Mouse (Mus musculus) gastrocnemius, postnatal 25 days (tissue): ENCODE results near the gene Cacna2d1. TPM values are rescaled to one million over a fixed set of nuclear protein-coding genes. Genes with fewer than 3 reads are reported as not detected.

ENCODE experiments used
- DNase-seq: peaks from one replicate; pipeline ENCODE4 v3.0.0; 2022
- total RNA-seq, 2 experiments: library from RNA; stranded (reverse); gene quantifications; 1 replicate in 1 of 2; 2 replicates in 1 of 2; pipeline ENCODE4 v1.2.3; 2021

The Cacna2d1 gene
- total RNA-seq, 2 experiments from 2014 or later: 286 to 312 TPM

GRCm38 (mm10) chr5:16293223-16293622, 358.7 kb downstream of the Cacna2d1 start:
- DNase-seq: no peak

DNA sequence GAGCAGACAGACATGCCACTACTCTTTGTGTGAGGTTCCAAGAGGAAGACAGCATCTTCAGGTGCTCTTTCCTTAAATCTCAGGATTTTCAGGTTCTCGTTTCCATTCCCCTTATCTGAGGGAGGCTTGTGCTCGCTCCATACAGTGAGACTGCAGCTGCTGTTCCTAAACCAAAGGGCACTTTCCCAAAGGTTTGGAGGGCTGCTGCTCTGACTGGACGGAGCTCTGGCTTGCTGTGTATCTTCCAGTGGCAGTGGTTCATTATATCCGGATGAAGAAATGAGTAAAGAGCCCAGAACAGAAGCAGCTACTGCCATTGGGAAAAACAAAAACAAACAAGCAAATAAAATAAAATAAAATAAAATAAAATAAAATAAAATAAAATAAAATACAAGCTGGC, 359.3 kb downstream of the Cacna2d1 start:
- DNase-seq: no peak

DNA sequence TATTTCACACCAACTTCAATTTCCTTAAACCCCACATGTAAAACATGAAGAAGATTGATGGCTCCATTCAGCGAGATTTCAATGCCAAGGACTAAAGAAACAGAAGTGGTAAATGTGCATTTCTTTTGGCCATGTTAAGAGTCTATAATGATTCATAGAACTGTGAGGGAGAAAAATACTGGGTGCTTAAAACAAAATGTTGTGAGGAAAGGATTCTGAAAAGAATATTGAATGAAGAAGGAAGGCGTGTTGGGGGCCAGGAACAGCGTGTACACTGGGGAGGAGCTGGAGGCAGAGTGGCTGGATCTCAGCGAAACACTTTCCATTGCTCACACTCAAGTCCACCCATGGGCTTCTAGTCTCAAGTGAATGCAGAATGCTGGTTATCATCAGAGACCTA, 360.2 kb downstream of the Cacna2d1 start:
- DNase-seq: no peak

DNA sequence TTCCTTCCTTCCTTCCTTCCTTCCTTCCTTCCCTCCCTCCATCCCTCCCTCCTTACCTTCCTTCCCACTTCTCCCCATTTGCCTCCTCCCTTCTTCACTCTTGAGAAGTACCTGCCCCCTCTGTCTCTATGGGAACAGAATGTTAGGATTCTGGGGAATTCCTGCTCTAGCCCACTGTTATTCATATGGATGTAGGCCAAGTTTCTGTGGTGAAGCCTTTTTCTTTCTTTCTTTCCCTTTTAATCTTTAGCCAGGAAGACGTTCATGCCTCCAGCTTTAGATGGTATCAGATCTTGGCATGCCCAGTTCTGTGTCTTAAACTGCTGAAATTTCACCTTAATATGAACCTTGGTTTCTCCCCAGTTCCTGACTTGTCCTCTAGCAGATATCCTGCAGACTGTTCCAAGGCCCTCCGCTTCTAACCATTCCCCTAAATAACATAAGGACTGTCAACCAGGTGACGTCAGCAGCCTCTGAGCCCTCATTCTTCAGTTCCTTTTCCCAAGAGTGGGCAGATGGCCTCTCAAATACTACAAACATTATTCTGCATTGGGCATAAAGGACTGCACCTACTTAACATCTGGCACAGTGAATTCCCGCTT, 362.8 kb downstream of the Cacna2d1 start:
- DNase-seq: no peak

GRCm38 (mm10) chr5:16299631-16300030, 365.1 kb downstream of the Cacna2d1 start:
- DNase-seq: no peak

GRCm38 (mm10) chr5:16309168-16310006, 374.9 kb downstream of the Cacna2d1 start:
- DNase-seq: peak; percentile 9

GRCm38 (mm10) chr5:16314242-16314641, 379.8 kb downstream of the Cacna2d1 start:
- DNase-seq: no peak

GRCm38 (mm10) chr5:16315983-16316390, 381.5 kb downstream of the Cacna2d1 start:
- no peak for DNase-seq

DNA sequence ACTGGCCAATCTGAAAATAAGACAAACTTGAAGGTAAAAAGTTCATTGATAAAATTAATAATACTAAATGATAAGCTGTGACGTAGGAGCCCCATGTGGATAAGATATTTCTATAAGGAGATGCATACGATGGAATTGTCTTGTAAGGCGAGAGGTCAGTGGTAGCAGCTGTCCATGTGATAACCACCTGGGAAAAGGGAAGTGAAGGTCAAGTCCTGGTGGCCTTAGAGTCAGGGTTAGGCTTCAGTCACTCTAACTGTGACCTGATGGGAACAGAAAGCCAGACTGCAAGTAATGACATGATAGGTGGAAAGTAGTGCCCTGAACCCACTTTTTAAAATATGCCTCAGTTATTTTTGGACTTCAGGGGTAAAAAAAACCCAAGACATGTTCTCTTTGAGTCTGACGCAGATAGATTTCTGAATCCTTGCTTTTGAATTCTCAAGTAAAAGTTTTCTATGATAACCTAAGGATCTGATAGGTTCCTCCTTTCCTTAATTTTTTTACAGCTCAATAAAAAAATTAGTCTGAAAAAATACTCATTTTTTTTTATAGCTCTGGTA, 383.3 kb downstream of the Cacna2d1 start:
- DNase-seq: no peak

GRCm38 (mm10) chr5:16326610-16327009, 392.1 kb downstream of the Cacna2d1 start:
- DNase-seq: no peak

- no peak for DNase-seq
Observed at GRCm38 (mm10) chr5:16345393-16345792, 410.9 kb downstream of the Cacna2d1 start.

DNA sequence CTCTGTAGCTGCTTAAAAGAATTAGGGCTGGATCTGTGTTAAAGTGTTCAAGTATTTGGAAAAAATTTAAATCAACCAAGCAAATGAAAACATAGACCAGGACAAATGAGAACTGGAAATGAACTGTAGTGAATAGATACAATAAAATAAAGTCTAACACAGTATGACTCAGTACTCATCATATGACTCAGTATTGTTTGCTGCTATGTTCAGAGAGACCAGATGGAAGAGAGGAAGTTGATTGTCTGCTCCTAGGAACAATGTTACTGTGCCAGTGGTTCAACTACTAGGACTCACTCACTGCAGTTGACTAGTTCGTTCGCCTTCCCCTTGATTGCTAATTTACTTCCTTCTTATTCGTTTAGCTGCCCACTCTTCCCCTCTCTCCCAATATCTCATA, 421.3 kb downstream of the Cacna2d1 start:
- DNase-seq: no peak

DNA sequence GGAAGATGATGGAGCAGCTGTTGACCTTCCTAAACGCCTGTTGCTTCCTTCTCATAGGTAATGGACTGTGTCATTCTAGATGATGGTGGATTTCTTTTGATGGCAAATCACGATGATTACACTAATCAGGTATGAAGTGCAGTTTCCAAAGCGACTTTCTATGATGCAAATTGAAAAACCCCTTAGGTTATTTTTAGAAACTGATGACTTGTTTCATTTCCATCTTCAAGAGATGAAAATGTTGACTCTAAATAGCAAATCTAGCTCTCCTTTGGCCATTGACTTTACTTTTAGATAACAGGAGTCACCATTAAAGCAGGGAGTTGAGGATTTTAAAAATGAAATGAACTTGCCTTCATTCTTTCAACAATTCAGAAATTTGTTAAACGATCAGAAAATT, 423.2 kb downstream of the Cacna2d1 start:
- no peak for DNase-seq

- no peak for DNase-seq
Observed at GRCm38 (mm10) chr5:16362076-16362475, 427.6 kb downstream of the Cacna2d1 start.

GRCm38 (mm10) chr5:16363171-16363570, 428.7 kb downstream of the Cacna2d1 start:
- no peak for DNase-seq

DNA sequence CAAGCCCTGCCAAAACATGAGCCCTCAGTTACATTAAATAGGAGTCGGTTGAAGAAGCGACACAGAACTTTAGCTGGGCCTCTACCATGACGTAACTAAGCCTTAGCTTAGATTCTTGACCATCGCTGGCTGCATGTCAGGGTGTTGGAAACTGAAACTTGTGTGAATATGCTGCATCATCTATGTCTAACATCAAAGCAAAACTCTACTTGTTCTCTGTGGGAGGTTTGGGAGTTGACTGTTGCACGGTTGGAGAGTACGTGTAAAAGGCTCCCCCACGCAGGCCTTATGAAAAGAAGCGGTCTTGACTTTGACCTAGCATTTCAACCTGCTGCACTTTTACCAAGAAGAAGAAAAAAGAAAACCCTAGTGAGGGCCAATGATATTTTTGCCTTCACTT, 436.2 kb downstream of the Cacna2d1 start:
- DNase-seq: no peak

DNA sequence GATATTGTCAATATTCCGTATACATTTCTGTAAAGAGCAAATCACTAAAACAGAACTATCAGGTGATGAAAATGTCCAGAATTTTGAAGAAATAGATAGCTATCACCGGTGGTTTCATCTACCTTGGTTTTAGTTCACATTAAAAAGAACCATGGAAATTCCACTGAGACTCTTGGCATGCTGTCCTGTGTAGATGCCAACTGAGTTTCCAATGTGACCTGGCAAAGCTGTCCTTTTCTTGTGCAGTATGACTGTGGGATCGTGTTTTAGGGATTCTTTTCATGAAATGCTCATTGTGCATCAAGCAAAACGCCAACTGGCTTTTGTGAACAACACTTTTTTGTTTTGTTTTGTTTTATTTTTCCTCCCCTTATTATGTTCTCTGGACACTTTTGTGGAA, 439.5 kb downstream of the Cacna2d1 start:
- no peak for DNase-seq

- no peak for DNase-seq
Observed at GRCm38 (mm10) chr5:16376329-16376908, 441.9 kb downstream of the Cacna2d1 start.

GRCm38 (mm10) chr5:16410011-16410410, 475.5 kb downstream of the Cacna2d1 start:
- DNase-seq: no peak

- no peak for DNase-seq
Observed at GRCm38 (mm10) chr5:16414693-16415092, 480.2 kb downstream of the Cacna2d1 start.

DNA sequence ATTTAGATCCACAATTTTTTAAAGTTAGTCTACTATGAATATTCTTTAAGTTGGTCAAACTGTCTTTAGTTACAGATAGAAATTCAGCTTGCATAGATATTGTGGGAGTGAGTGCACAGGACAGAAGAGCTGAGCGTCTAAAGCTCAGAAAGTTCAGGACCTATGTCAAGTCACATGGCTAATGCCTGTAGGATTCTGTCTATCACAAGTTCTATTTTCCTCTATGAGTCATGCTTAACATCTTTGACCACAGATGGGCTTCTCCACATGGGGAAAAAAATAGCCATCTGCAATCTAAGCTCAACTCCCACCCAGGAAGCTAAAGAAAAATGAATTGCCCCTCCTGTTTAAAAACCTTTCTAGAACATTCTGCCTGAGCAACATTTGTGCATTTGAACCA, 483.5 kb downstream of the Cacna2d1 start:
- DNase-seq: no peak

DNA sequence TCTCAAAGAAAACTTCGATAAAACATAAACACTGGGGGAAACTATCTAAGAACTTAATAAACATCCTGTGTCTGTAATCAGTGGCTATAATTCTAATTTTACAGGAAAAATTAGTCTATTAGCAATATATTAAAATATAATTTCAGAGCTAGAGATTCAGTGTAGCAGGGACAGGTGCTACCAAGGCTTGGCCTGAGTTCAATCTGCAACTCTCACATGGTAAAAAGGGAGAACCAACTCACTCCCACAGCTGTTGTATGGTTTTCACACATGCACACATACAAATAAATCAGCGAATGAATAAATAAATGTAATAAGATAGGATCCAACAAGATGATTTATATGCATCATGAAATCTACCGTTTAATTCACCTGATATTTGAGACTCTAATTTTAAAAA, 484.0 kb downstream of the Cacna2d1 start:
- no peak for DNase-seq
